Mouse (Mus musculus): ENCODE results near the gene H2al2a.
"Not testable (repeated sequence)": the region's sequence is repeated elsewhere in the genome, so short reads cannot be mapped to it uniquely, and the experiment has no call there.

H2al2a gene

DNA sequence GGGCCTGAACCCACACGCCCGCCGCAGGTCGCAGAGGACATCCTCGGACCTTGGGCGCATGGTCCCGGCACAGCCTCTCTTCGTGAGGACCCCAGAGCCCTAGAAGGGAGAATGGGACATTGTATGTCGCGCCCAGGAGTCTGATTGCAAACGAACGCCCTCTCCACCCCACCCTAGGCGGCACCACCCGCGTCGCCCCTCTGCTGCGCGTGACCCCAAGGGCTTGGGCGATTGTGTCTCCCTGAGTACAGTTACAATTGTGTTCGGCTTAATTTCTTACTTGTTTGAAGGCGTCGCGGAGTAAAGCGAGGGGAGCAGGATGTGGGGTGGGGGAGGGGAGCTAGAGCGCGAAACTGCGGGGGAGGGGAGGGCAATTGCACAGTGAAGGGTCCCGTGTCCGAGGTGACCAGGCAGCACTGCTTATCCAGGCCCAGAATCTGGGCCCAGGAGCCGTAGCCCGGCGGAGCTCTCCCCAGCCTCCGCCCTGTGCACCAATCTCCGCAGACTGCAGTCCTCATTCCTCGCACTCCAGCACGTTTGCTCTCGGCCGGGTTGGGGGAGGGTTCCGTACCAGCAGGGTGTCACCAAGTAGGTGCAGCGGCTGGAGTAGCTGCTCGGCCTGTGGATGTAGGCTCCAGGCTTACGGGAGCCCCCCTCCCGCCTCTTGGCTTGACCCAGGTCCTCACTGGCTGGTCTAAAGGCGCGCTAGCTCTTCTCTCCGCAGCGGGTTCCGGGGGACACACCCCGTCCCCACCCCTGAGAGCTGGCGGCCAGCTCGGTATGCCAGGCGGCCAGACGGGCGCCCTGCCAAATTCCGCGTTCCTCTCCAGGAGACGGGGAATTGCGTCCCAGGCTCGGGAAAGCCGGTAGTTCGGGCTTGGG is 31.6 kb upstream of the H2al2a start:
- DNase-seq (ENCODE audit: low spot score): peak; percentile 83

DNA sequence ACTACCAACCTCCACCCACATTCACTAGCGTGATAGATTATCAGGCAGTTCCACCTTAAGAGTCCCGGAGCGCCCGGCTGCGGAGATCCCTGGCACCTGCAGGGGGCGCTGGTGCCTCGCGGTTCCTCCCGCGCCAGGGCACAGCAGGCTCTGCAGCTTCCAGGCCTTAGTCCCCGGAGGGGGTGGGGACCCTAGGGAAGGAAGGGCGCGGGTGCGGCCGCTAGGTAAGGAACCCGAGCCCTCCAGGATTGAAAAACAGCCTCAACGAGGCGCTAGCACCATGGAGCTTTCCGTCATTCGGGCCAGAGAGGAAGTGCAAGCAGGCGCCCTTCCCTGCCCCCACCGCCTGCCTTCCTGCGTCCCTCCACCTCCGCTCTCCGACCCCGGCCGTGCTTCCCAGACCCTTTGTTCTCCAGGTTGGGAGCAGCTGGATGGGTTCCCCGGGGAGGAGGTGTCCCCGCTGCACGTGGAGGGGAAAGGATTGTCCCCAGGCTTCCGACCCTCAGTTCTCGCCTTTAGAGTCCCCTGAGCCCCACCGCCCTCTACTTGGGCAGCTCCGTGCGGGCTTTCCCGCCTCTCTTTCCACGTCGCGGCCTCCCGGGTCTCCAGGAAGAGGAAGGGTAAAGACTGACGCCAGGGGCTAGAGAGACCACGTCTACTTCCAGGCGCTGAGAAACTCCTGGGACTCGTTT is 30.8 kb upstream of the H2al2a start:
- peak; percentile 92 for DNase-seq (ENCODE audit: low spot score)

DNA sequence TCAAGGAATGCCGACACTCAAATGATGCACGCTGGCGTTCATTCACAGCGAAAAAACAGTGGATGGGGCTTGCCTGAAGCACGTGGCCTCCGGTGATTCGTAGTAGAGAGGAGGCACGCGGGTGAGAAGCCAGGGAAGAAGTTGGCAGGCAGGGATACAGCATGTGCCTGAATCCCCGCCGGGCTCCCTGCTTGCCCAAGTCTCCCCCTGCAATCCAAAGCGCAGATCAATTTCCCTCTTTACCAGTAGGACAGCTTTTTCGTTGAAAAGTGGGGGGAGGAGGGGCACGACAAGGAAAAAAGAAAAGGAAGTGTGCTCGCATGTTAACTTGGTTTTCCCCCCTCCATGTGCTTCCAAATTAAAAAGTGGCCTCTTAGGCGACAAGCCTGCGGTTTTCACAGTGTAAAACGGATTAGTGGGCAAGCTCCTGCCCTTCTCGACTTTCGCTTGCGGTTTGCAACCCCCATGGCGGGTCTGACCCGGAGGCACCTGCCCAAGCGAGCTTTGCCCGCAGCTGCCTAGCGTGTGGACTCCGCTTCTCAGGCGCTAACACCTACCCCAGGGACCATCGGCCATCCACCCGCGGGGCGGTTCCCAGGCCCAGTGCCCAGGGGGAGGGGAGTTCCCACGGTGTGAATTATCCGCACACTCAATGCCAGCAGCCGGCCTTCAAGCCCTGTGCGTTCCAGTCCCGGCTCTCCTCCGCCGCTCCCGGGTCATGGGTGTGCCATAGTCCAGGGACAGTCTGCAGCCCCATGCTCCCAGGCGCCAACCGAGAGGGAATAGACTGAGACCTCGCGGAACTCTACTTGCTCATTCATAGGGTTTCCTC is 29.6 kb upstream of the H2al2a start:
- DNase-seq (ENCODE audit: low spot score): no peak

DNA sequence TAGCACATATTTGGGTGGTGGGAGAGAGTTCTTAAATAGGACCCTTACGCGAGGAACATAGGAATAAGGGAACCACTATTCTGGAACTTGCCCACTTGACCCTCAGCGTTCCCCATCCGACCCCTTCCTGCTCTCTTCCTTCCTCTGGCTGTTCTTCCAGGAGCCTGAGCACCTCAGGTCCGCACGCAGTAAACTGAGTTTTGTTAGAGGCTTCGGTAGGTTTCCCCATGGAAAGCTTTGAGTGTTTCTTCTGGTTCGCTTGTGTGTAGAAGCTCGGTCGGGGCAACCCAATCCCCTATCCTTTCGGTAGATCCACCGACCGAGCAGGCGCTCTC is 29.0 kb upstream of the H2al2a start:
- no peak for DNase-seq (ENCODE audit: low spot score)

DNA sequence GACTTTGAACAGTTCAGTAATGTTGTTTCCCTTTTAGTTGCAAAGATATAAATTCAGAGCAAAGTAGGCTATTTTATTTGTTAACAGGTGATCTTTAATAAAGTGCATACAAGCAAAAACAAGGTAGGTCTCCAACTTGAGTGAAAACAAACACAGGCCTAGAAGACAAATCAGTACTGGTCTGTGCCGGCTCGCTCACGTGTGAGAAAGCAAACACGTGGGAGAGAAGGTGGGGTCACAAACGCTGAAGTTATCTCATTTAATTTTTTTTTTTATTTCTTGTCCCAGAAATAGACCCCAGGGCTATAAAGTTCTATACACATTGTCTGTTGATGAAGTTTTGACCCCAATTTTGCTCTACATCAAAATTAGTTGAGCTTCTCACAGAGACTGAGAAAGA is 28.4 kb upstream of the H2al2a start:
- no peak for DNase-seq (ENCODE audit: low spot score)

DNA sequence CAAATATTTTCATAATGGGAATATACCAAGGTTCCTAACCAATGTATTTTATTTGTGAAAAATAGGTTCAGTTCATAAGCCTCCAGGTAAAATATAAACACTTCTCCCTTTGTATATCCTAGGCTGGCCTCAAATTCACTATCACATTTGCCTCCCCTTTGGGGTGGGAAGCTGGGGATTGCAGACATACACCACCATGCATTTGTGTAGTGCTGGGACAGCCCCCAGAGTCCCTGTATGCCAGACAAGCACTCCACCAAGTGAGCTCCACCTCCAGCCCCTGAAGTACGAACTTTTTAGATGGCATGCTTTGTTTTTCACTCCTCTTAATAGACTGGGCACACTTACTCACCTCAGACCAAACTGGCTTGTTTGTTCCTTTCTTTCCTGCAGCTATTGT is 26.1 kb upstream of the H2al2a start:
- DNase-seq (ENCODE audit: low spot score): no peak

DNA sequence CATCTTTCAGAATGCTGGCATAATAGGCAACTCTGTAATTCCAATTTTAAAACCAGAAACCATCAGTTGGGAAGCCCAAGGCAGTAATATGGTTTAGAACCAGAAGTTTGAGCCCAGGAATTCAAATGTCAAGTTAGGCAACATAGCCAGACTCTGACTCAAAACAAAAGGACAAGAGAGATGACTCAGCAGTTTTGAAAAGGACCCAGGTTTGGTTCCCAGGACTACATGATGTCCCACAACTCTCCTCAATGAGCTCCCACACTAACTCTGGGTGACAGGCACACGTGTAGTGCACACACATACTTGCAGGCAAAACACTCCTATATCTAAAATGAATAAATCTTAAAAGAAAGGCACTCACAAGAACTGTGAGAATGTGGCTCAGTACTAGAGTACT is 22.4 kb upstream of the H2al2a start:
- no peak for DNase-seq (ENCODE audit: low spot score)

DNA sequence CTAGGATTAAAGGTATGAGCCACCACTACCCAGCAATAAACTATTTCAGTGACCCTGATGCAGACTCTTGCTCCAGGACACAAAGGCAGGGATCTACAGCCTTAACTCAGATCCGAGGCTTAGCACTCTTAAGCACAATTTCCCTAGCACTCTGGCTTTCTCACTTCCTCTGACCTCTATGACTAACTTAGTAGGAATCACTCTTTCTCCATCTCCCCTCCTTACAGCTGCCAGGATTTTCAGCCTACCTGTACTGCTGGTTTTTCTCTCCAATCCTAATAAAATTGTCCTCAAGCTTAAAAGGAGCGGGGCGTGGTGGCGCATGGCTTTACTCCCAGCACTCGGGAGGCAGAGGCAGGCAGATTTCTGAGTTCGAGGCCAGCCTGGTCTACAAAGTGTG is 20.6 kb upstream of the H2al2a start:
- no peak for DNase-seq (ENCODE audit: low spot score)

DNA sequence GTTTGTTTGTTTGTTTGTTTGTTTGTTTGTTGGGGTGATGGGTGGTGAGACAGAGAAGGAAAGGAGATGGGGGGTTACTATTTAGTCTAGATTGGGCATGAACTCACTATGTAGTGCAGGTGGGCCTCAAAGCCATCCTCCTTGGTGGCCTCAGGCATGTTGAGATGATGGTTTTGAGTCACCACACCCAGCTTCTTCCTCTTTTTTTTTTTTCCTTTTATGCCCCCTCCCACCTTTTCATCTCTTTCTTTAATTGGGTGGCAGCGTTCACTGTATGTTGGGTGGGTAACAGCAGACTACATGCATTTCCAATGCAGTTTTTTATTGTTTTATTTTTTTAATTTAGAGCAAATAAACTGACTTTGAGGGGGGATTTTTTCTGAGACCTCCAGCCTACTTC is 19.9 kb upstream of the H2al2a start:
- no peak for DNase-seq (ENCODE audit: low spot score)

DNA sequence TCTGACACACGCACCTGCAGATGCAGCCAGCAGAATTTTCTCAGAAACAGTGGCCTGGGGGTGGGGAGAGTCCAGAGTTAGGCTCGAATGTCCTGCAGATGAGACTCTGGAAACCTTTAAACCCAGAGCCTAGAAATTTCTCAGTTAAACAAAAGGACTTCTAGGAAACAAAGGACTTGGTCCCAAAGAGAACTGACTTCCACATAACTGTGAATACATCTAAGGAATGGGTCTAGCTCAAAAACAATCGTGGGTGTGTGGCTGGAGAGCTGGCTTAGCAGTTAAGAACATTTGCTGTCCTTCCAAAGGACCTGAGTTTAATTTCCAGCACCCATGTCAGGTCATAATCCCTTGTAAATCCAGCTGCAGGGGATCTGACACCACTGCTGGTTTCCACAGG is 18.8 kb upstream of the H2al2a start:
- DNase-seq (ENCODE audit: low spot score): no peak

DNA sequence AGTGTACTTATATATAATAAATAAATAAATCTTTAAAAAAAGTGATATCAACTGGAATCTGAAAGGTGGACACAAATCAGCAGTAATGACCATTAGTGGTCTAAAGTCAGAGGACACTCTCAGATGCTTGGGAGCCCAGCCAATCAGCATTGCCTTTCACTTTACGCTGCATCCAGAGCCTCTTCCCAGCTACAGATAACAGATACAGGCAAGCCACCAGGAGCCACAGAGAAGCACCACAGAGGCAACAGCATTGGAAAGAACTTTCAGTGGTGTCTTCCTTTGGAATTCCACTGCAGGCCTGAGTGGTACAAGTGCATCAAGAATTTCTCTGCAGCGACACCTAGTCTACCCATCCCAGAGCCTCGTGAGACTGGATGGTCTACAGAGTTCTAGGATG is 16.1 kb upstream of the H2al2a start:
- no peak for DNase-seq (ENCODE audit: low spot score)

DNA sequence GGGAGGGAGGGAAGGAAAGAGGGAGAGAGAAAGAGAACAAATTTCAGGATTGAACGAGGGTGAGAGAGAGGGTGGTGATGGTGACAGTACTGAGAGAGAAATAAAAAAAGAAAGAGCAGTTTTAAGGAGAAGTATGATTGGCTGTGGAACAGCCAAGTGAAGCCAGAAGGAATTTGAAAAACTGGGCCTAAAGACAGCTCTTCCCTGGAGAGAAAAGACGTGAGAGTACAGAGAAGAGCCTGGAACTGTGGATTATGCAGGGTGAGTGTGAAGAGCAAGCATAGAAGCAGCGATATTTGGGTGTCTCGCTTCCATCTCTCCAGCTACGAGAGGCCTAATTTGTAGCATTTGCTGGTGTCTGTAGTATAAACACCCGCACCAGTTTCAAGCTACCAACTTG is 14.5 kb upstream of the H2al2a start:
- no peak for DNase-seq (ENCODE audit: low spot score)

DNA sequence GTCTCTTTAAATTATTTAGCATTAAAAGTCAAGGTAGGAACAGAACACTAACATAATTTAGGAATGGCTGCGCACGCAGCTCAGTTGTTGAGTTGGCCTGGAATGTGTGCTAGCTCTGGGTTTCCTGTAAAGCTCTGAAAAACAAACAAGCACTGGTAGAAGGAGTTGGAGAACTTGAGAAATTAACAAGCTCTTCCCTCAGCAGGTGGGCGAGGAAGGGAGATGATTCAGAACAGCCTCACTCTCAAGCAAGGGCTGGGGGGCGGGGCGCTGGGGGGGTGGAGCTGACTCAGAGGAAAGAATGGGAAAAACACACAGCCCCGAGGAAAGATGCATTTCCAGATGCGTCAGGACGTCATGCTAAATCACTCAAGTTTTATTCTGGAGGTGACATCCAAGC is 8.4 kb upstream of the H2al2a start:
- DNase-seq (ENCODE audit: low spot score): no peak

DNA sequence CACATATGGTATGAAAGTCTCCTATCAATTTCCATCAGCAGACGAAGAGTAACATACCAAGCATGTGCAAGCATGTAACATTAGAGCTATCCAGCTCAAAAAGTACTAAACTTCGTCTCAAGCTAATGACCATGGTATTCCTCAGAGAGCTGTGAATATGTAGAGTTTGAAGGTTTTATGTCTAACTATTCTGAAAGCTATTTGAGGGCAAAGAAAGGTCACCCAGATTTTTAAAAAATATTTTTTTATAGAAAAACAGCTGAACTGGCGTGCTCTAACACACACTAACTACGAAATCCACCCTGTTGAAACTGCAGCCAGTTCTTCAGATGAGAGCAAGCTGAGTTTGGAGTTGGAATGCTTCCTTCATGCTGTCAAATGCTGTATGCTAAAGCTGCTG is 7.5 kb upstream of the H2al2a start:
- no peak for DNase-seq (ENCODE audit: low spot score)

DNA sequence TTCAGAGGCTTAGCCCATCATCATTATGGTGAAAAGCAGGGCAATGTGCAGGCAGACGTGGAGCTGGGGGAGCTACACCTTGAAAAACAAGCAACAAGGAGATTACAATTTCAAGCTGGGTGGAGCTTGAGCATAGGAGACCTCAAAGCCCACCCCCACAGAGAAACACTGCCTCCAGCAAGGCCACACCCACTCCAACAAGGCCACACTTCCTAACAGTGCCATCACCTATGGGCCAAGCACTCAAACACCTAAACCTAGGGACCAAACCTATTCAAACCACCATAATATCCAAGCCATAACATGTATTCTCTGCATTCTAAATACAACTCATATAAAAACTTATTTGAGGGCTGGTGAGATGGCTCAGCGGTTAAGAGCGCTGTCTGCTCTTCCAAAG is 5.5 kb upstream of the H2al2a start:
- no peak for DNase-seq (ENCODE audit: low spot score)

DNA sequence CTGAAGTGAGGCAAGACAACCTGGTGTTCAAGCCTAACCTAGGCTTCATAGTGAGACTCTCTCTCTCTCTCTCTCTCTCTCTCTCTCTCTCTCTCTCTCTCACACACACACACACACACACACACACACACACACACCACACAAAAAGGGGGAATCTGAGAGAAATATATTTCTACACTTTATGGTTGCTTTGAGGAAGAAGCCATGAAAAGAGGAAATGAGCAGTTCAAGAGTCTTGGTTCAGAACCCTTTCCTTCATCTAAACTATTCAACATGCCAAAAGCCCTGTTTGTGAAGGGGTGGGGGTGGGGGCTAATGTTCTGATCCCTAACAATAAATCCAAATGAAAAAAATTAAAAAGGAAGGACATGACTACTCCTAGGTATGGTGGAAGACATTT is 7.2 kb downstream of the H2al2a start:
- no peak for DNase-seq (ENCODE audit: low spot score)

DNA sequence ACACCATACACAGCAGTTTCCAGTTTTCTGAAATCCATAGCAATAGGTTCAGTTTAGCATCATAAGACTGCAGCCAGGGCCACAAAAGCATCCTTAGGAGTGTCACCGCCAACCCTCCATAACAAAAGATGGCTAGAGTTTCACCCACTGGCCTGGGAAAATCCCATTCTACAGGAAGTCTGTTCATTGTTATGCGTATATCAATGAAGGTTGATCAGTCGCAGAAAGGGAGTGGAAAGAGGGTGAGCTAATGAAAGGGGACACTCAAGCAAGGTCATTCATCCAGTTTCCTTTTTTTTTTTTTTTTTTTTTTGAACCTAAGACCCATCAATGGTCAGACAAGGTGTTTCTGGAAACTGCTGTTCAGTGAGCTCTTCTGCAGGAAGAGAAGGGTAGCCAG is 7.6 kb downstream of the H2al2a start:
- DNase-seq (ENCODE audit: low spot score): no peak

DNA sequence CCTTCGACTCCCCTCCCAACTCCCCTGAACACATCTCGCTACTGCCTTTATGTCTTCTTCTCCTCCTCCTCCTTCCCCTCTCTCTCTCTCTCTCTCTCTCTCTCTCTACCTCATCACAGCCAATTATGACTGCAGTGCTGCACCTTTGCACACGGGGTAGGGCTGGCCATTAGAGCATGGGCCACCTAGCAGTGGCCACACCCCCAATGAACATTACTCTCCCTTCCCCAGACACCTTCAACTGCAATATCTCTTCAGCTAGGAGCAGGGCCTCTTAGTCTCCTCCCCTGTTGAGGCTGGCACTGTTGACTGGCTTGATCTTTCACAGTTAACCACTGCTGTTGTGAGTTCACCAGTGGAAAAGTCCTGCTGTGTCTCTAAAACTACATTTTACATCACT is 10.1 kb downstream of the H2al2a start:
- no peak for DNase-seq (ENCODE audit: low spot score)

DNA sequence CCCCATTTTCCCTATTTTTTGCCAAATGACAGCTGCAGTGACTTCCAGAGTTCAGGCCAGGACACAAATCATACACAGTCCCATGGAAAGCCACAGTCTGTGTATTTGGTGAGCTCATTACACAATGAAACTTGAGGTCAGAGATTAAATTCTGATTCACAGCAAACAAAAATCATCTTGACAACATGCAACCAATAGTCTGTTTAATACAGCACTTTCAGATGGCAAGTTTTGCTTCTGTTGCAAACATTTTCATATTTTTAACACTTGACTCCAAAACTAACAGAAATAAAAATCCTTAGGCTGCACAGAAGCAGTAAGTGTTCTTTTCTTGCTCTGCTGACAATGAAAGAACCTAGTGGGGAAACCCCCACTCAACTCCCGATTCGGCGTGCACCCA is 12.0 kb downstream of the H2al2a start:
- no peak for DNase-seq (ENCODE audit: low spot score)

DNA sequence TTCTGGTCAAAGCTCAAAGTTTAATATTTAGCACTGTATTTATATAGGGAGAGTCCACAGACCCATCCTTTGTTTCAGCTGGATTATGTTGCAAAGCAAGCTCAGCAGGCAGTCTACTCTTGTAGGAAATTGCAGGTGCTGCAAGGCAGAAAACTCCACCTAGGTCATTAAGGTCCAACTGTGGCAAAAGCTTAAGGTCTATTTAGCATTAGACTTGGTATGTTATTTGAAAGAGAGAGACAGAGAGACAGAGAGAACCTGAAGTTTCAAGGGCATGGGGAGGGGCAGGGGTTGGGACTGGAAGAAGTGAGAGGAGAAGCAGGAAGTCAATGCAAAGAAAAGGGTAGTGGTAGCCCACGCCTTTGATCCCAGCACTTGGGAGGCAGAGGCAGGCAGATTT is 14.0 kb downstream of the H2al2a start:
- no peak for DNase-seq (ENCODE audit: low spot score)

DNA sequence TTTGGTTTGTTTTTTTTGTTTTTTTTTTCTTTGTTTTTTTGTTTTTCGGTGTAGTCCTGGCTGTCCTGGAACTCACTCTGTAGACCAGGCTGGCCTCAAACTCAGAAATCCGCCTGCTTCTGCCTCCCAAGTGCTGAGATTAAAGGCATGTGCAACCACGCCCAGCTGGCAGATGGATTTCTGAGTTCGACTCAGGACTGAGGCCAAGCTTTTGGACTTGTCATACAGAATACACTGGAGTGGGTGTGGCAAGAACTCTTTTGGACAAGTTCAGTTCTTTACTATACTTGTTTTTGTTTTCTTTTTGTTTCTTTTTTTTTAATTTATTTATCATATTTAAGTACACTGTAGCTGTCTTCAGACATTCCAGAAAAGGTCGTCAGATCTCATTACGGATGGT is 18.1 kb downstream of the H2al2a start:
- DNase-seq (ENCODE audit: low spot score): no peak

DNA sequence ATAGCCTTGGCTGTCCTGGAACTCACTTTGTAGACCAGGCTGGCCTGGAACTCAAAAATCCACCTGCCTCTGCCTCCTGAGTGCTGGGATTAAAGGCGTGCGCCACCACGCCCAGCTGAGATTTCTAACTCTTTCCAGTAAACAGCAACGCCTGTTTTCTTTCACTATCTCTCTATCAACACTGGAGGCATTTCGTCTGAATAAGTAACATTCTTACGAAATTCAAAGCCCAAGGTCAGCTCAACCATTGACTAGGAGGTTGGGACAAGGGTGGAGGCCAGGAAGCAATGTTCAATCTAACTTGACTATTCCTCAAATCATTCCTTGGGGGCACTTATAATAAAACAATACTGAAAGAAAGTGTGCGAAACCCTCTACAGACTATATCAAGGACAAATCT is 18.5 kb downstream of the H2al2a start:
- not testable (repeated sequence) for DNase-seq (ENCODE audit: low spot score)

DNA sequence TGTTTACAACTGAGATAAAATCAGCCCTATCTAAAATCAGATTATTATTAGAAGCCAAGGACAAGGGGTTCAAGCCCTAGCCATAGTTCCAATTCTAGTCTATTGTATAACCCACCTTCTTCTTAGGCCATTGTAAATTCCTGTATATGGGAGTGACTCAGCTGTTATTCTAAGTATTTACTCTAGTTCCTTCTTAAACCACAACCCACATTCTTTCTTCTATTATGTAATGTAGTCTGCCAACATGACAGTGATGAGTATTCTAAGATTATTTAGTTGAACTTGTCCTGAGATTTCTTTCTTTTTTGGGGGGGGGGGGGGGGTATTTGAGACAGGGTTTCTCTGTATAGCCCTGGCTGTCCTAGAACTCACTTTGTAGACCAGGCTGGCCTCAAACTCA is 19.1 kb downstream of the H2al2a start:
- not testable (repeated sequence) for DNase-seq (ENCODE audit: low spot score)
